Mouse (Mus musculus): ENCODE results near the gene Wfikkn2. TPM values are rescaled to one million over a fixed set of nuclear protein-coding genes. Genes with fewer than 3 reads are reported as not detected.

The Wfikkn2 gene
- total RNA-seq, 2 experiments from 2014 or later = 1.0 to 1.3 TPM

DNA sequence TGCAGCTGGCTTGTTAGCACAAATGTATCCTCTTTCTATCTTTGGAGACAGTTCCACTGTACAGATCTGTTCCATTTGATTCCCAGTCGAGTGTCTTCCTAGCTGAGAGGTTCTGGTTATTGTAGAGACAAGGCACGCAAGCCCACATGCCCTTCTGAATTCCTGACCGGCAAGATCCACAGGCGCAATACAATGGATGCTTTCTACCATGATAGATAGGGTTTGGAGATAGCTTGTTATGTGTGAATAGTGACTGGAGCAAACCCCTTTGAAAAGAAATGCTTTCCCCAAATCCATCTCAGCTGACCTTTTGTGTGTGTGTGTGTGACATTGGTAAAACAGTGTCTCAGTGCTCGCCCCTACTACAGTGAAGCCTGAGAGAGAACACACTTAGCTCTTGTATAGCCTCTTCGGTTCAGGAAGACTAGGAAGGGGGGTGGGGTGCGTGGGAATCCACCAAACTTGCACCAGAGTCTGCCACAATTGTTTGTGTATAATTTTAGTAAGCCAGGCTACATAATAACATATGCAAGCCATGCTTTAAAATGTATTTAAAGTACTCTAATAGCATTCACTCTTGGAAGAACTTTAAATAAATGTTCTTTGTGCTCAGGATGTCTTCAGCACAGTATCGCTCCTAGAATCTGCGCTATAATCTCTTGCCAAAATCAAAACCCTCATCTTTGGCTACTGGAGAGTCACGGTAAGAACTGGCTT is 39.2 kb downstream of the Wfikkn2 start:
- intact Hi-C loops (cut with DNase I) = no loop called here
- DNase-seq (ENCODE audit: extremely low spot score in 1 of 2, low spot score in 2 of 2) = no peak

DNA sequence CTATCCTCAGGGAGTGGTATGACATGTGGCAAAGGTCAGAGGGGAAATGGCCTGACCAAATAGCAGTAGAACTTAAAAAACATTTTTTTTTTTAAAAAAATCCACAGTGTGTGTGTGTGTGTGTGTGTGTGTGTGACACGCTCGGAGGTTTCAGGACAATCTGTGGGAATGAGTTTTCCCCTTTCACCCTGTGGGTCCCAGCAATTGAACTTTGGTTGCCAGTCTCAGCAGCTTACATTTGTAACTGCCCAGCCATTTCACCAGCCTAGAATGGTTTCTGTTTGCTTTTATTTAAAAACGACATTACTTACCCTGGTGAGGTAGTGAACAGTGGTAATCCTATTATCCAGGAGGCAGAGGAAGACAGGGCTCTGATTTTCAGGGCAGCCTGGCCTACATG is 42.7 kb downstream of the Wfikkn2 start:
- no peak for DNase-seq (ENCODE audit: extremely low spot score in 1 of 2, low spot score in 2 of 2)
- intact Hi-C loops (cut with DNase I) = no loop called here

DNA sequence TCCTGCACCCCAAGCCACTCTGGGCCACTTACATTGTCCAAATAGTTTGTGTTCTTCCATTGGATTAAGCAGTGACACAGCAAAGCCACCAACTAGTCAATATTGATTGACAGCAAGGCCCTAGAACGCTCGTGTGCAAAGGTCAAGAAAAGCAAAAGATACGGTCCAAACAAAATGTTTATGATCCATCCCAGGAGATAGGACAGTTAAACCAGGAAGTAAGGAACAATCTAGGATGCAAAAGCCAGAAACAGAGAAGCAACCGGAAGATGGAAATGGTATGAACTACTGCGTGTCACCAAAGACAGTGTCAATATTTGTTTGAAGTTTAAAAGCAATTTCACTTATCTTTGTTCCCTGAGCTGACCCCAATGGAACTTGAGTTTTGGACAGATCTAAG is 43.7 kb downstream of the Wfikkn2 start:
- intact Hi-C loops (cut with DNase I) = no loop called here
- no peak for DNase-seq (ENCODE audit: extremely low spot score in 1 of 2, low spot score in 2 of 2)

DNA sequence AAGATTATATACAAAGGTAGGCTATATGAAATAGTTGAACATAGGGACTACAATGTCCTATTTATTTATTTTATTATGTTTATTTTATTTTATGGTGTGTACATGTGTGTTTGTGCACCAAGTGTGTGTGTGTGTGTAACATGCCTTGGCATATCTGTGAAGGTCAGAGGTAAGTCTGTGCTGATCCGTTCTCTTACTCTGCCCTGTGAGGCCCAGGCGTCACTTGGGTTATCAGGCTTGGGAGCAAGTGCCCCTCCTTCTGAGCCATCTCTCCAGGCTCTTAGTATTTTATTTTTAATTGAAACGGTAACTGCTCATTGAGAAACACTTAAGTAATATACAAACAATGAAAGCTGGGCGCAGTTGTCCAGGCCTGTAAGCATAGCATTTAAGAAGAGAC is 45.4 kb downstream of the Wfikkn2 start:
- no peak for DNase-seq (ENCODE audit: extremely low spot score in 1 of 2, low spot score in 2 of 2)
- intact Hi-C loops (cut with DNase I) = no loop called here

DNA sequence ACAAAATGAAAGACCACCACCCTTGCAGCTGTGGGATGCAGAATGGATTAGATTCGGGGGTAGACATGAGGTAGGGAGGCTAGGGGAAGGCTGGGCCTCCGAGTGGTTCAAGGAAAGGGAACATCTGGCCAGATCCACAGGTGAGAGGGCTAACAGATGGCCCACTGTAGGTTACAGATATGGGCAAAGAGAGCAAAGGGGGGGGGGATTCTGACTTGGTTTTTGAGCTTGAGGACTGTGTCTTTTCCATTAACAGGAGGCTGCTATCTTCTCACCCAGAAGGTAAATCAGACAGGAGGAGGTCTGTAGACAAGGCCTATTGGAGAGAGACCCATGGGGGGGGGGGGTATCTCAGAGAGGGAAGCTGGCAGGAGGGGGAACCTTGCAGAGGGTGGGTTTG is 46.0 kb downstream of the Wfikkn2 start:
- intact Hi-C loops (cut with DNase I) = no loop called here
- DNase-seq (ENCODE audit: extremely low spot score in 1 of 2, low spot score in 2 of 2) = no peak

DNA sequence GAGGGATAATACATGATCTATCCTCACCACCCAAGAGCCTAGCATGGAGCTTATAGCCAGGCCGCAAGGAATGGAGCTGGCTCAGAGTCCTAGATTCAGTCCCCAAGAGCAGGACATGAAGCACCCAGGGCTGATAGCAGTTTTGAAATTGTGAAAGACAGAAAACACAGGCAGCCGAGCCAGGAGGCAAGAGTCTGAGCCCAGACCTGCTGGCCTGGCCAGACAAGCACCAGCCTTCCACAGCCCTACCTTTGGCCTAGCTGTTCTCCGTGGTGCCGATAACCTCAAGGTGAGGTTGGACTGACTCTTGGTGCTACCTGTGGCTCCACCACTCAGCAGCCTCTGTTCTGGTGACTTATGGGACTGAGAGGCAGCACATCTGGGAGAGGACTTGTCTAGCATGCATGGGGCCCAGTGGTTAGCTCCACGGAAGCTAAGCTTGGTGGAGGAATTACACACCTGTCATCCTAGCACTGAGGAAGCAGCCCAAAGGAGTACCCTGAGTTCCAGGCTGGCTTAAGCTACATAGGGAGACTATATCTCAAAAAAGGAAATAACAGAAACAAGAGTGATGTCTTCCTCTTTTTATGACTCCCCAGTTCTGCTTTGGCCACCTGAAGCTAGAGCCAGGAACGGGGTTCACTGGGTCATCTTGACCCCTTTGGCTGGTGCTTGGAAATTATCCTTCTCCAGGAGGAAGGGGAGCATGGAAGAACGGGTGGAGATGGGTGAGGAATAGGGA is 47.2 kb downstream of the Wfikkn2 start:
- no peak for DNase-seq (ENCODE audit: extremely low spot score in 1 of 2, low spot score in 2 of 2)
- intact Hi-C loops (cut with DNase I) = no loop called here

DNA sequence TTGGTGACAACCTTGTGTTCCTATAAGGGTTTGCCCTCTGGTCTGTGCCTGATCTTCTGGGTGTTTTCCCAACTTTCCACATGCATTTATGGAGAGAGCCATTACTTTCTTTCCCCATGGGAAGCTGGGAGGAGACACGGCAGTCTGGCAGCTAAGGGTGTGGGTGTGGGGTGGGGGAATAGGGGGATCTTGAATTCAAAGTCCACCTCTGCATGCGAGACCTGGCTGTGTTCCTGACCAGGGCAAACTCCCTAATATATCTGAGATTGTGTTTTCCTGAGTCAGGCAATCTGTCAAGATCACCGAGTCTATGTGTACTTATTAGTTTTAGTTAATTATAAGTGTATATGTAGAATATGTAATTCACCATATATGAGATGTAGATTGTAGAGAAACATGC is 49.5 kb downstream of the Wfikkn2 start:
- no peak for DNase-seq (ENCODE audit: extremely low spot score in 1 of 2, low spot score in 2 of 2)
- intact Hi-C loops (cut with DNase I) = no loop called here

DNA sequence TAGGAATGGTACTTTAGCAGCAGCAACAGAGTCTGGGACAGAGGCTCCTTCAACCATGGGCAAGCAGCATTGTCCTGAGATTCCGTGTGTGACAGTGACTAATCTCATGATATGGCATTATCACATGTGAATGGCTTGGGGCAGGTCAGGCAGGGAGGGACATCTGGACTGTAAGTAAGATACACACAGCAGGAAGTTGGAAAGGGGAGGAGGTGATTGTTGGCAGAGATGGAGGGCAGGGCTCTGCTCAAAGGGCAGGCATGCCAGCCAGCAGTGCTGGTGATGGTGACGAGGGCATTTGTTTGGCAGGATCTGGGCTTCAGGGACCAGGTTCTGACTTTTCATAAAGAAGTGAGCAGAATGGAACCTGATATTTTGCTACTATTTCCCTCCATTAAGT is 52.7 kb downstream of the Wfikkn2 start:
- intact Hi-C loops (cut with DNase I) = no loop called here
- DNase-seq (ENCODE audit: extremely low spot score in 1 of 2, low spot score in 2 of 2) = no peak

DNA sequence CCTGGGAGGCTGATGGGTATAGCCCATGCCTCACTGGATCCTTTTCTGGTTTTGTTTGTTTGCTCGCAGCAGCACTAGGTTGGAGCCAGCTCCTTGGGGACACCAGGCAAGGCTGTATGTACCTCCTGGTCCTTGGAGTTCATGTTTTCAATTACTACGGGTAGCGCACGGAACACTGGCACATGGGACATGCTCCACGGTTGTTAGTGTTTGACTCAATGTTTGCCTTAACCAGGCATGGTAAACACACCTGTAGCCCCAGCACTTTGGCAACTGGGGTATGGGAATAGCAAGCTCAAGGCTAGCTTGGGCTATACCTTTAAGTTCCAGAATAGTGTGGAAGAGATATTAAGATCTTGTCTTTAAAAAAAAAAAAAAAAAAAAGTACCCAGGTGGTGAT is 55.1 kb downstream of the Wfikkn2 start:
- intact Hi-C loops (cut with DNase I) = no loop called here
- no peak for DNase-seq (ENCODE audit: extremely low spot score in 1 of 2, low spot score in 2 of 2)

DNA sequence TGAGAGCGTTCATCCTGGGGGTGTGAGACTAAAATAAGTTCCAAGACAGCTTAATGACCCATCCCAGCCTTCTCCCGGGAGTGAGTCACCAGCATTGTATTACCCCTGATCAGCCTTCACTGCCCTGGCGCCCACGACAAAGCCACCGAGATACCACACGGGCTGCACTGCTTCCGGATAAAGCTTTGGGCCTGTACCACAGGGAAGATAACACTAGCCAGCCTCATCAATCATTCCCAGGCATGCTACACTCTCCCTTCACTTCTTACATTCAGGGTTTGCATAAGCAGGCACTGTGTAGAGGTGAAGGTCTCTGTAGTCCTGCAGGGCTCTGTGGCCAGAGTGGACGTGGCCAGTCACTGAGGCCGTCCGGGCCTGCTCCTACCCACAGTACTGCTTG is 56.2 kb downstream of the Wfikkn2 start:
- intact Hi-C loops (cut with DNase I) = no loop called here
- DNase-seq (ENCODE audit: extremely low spot score in 1 of 2, low spot score in 2 of 2) = no peak

Other genes with a start within 250 kb of the Wfikkn2 start
- 100 to 1,000 TPM; 236 to 246 TPM for gene Spag9, start 249.9 kb downstream of the Wfikkn2 start, total RNA-seq (2021)
- 10 to 100 TPM; 29.9 to 30.9 TPM for gene Tob1, start 34.6 kb downstream of the Wfikkn2 start, total RNA-seq (2021)
- gene Gm21885, start 35.9 kb upstream of the Wfikkn2 start, total RNA-seq (2021) = not detected
- 100 to 1,000 TPM; 125 to 131 TPM for gene Luc7l3, start 76.0 kb upstream of the Wfikkn2 start, total RNA-seq (2021)
- 10 to 100 TPM; 73.3 to 75.7 TPM for gene Ankrd40, start 82.0 kb upstream of the Wfikkn2 start, total RNA-seq (2021)
- gene Abcc3, start 147.0 kb upstream of the Wfikkn2 start, total RNA-seq (2021) = 1 to 10 TPM; 1.6 to 2.1 TPM
- gene Cacna1g, start 228.2 kb upstream of the Wfikkn2 start, total RNA-seq (2021) = 100 to 1,000 TPM; 143 to 151 TPM
- 1 to 10 TPM in 1 of 2 experiments, under 1 TPM in 1; 0.92 to 1.5 TPM for gene Spata20, start 240.2 kb upstream of the Wfikkn2 start, total RNA-seq (2021)

Data from left cerebral cortex, postnatal 10 days (tissue).